Mouse (Mus musculus): ENCODE measurements at regions not wholly inside any gene's neighbourhood (a gene's known extent, or its start where the extent isn't known, plus 50 kb on each side); places are given as distances from the start of the nearest gene placed in this dataset.
A peak's percentile ranks its signal among the peaks of the same experiment; 100 is the strongest.

- DNase-seq (ENCODE audit: low read depth, low spot score), result no peak
These were observed 1010.5 kb upstream of the Msl3l2 start for GRCm38 (mm10) chr10:55096223-55096622.

- DNase-seq (ENCODE audit: low read depth, low spot score), result no peak
These were observed 1009.5 kb upstream of the Msl3l2 start for GRCm38 (mm10) chr10:55097225-55097624.

- DNase-seq (ENCODE audit: low read depth, low spot score), result no peak
These were observed 1008.4 kb upstream of the Msl3l2 start for GRCm38 (mm10) chr10:55098278-55098677.

DNA sequence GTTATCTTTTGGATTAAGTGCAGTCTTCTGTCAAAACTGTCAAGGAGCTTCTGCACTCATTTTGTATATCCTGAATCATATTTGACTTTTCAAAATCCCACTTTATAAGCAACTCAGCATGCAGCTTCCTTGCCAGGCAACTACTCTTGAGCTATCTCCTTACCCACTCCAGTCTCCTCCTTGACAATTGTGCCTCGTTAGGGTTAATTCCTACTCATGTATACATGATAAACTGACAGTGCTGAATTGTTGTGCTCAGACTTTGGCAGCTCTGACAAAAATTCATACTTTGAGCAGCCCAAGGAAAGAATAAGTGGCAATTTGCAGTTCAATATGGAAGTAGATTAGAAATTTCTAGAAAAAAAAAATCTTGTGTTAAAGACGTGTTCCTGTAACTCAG is 994.5 kb upstream of the Msl3l2 start:
- DNase-seq (ENCODE audit: low read depth, low spot score), result no peak

DNA sequence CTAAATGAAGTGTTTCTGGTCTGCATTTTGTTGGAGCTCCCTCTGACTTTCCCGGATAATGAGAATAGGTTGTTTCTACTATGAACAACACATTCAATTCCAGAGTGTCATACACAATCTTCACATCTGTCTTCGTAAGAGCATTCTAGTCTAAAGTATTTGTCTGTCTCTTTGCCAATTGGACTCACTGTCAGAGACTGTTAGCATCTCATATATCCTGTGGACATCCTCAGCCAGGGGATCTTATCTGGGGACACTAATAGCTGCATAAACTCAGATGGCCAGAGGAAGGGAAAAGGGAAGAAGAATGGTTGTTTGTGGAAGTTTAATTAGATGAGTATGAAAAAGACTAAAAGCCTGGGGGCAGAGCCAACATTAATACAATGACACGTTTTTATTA is 958.5 kb upstream of the Msl3l2 start:
- no peak for DNase-seq (ENCODE audit: low read depth, low spot score)

DNA sequence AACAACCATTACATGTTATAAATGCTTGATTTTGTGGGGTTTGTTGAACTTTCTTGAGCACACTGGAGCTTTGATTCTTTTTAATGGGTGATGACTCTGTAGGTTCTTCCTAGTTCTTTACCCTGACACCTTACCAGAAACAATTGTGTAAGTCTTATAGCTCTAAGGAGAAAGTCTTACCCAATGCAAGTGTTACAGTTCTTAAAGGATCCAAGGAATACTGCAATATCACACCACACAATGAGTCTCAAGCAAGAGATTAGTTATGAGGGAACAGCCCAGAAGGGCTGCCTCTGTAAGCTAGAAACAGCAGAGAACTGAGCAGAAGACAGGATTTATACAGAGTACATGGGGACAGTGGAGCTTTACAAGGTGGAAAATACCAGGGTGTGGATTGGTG is 914.5 kb upstream of the Msl3l2 start:
- no peak for DNase-seq (ENCODE audit: low read depth, low spot score)

GRCm38 (mm10) chr10:55194144-55194543 is 912.6 kb upstream of the Msl3l2 start:
- DNase-seq (ENCODE audit: low read depth, low spot score), result no peak

DNA sequence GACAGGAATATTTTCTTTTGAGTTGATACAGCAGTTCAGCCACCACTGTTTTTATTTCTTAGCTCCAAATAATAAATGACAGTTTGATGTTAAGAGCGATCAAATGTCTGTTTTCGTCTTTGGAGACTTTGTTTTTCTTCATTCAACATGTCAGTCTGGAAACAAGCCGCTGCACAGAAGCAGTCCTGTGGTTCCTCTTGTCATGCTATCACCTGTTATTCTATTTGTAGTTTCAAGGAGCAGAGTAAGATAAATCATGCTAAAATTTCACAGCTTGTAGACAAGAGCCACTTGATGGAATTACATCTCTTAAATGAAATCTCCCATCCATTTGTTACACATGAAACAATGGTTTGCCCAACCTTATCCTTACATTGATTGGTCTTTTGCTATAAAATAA is 911.5 kb upstream of the Msl3l2 start:
- no peak for DNase-seq (ENCODE audit: low read depth, low spot score)

- no peak for DNase-seq (ENCODE audit: low read depth, low spot score)
These were observed 869.6 kb upstream of the Msl3l2 start for GRCm38 (mm10) chr10:55237156-55237555.

GRCm38 (mm10) chr10:55257351-55257750 is 849.4 kb upstream of the Msl3l2 start:
- no peak for DNase-seq (ENCODE audit: low read depth, low spot score)

- no peak for DNase-seq (ENCODE audit: low read depth, low spot score)
These were observed 806.6 kb upstream of the Msl3l2 start for GRCm38 (mm10) chr10:55300141-55300540.

DNA sequence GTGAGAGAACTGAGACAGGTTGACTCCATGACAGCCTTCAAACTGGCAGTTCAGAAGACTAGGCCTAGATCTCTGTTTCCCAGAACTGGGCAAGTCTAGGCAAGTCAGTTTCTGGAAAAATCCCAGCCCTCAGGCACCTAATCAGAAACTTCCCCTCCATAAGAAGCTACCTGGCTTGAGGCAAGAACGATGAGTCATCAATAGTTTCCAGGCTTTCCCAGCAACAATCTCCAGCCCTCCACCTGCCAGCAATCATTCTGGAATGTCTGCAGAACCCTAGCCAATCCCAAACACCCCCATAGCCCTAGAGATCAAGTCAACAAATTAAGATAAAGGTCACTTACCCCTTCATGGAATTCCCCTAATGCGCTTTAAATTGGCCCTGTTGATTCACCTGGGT is 772.9 kb upstream of the Msl3l2 start:
- DNase-seq (ENCODE audit: low read depth, low spot score), result peak; percentile 2

DNA sequence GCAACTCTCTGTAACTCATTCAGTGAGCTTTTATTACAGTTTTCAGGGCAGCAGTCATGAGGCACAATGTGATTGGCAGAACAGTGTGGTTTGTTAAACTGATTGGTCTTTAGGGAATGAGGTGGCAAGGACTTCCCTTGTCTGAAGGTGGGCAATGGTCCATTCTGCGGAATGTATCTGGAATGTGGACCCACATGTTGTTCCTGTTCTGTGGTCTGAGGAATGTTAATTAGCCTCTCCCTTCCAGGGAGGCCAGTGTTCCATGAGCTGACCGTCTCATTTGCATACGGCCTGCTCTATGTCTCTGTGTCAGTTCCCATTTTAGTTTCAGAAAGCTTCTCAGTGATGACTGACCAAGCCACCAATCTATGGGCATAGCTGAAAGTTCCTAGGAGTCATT is 770.7 kb upstream of the Msl3l2 start:
- DNase-seq (ENCODE audit: low read depth, low spot score), result no peak

DNA sequence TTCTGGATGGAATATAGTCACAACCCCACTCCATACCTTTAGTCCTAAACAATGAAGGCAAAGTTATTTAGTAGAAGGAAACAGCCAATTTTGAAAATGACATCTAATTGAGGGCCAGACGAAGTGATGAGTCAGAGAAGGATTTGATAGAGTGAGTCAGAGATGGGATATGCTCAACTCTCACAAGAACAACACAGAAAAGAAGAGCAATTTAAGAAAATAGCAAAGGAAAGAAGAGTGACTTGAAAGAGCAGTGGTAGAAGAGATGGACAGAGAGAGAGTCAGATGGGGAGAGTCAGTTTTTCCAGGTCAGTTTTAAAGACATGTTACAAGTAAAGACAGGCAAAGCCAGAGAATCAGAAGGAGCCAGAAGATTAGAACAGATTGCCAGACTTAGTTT is 758.6 kb upstream of the Msl3l2 start:
- no peak for DNase-seq (ENCODE audit: low read depth, low spot score)

All from ZHBTc4 (cell line).